Mouse (Mus musculus) urinary bladder, postnatal 4 days (tissue): ENCODE results near the gene P2rx4.

Experiments used
- DNase-seq, 2 experiments: peaks; one replicate each; pipeline ENCODE4 v3.0.0; 2021 to 2022; ENCODE audit warnings: low spot score in 2 of 2

P2rx4 gene

GRCm38 (mm10) chr5:122756680-122757079, 49.3 kb downstream of the P2rx4 start:
- no peak for DNase-seq

GRCm38 (mm10) chr5:122763271-122764031, 56.1 kb downstream of the P2rx4 start:
- no peak for DNase-seq

- DNase-seq: peak; percentile 48 to 69
Measured at GRCm38 (mm10) chr5:122764032-122764464, 56.7 kb downstream of the P2rx4 start.

GRCm38 (mm10) chr5:122767283-122767682, 59.9 kb downstream of the P2rx4 start:
- no peak for DNase-seq

GRCm38 (mm10) chr5:122769101-122769568, 61.8 kb downstream of the P2rx4 start:
- no peak for DNase-seq

- DNase-seq: peak in 1 of 2 experiments; percentile 74
Measured at GRCm38 (mm10) chr5:122770304-122770703, 63.0 kb downstream of the P2rx4 start.

GRCm38 (mm10) chr5:122770806-122771261, 63.5 kb downstream of the P2rx4 start:
- peak; percentile 70 to 71 for DNase-seq

- DNase-seq: no peak
Measured at GRCm38 (mm10) chr5:122771428-122771827, 64.1 kb downstream of the P2rx4 start.

GRCm38 (mm10) chr5:122773756-122774155, 66.4 kb downstream of the P2rx4 start:
- no peak for DNase-seq

- DNase-seq: no peak
Measured at GRCm38 (mm10) chr5:122774743-122775611, 67.6 kb downstream of the P2rx4 start.

- no peak for DNase-seq
Measured at GRCm38 (mm10) chr5:122775646-122776286, 68.4 kb downstream of the P2rx4 start.

GRCm38 (mm10) chr5:122777322-122777721, 70.0 kb downstream of the P2rx4 start:
- no peak for DNase-seq

- no peak for DNase-seq
Measured at GRCm38 (mm10) chr5:122778231-122779226, 71.2 kb downstream of the P2rx4 start.
